Mouse (Mus musculus): ENCODE measurements at regions not wholly inside any gene's neighbourhood (a gene's known extent, or its start where the extent isn't known, plus 50 kb on each side); places are given as distances from the start of the nearest gene placed in this dataset.

DNA sequence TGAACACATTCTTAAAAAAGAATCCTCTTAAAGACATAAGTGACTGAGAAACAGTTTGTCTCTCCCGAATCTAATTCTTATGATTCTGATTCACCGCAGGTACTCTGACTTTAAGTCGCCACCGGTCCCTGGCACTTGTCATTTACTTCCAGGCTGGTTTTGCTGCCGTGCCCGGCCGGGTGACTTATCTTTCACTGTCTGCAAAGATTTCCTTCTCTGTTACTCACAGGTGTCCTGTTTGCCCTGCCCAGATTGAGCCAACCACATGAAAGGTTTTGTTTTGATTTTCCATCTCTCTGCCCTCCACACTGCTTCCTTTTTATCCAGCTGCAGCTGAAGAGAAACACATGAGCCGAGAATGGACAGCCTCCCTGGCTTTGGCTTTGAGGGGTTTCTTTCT is 50.5 kb upstream of the Ssr3 start:
- Histone ChIP-seq H3K27ac (ENCODE audit: control insufficient read depth, insufficient read depth, low read depth, low read length) (no peak overlapping the region), H3K27me3 (ENCODE audit: control insufficient read depth, insufficient read depth, low read length) (no peaks in the 10 kb centered on the region), H3K4me1 (ENCODE audit: control insufficient read depth, insufficient read depth, low read length) (peaks cover 7% of the 10 kb centered on the region), H3K4me3 (ENCODE audit: control insufficient read depth, low read depth, low read length) (no peak overlapping the region), H3K36me3 (ENCODE audit: control insufficient read depth, insufficient read depth, low read length) (no peaks in the 10 kb centered on the region)
- no peak for TF ChIP-seq POLR2A (IDR thresholded peaks at IDR 0.05; ENCODE audit: control insufficient read depth, low read depth, low read length)
- no peak for TF ChIP-seq CTCF (IDR thresholded peaks at IDR 0.05; ENCODE audit: control insufficient read depth, insufficient read depth, insufficient replicate concordance, low read depth, low read length)

DNA sequence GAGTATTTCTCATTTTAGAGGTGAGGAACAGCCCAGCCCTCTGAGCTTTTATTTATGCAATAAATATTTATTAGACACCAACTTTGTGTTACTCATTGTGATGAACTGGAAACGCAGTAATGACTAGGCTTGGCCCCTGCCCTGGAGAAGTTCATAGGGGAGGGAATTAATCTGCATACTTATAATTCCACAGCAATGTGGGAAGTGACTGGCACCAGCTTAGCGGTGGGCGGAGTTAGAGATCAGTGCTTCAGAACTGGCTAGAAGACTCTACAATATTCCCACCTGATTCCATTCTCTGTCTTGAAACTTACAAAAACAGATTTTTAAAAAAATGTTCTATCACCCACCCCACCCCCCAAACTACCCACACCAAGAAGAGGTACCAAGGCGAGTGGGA is 49.8 kb upstream of the Ssr3 start:
- Histone ChIP-seq H3K4me3 (ENCODE audit: control insufficient read depth, low read depth, low read length) (no peak overlapping the region), H3K27me3 (ENCODE audit: control insufficient read depth, insufficient read depth, low read length) (no peaks in the 10 kb centered on the region), H3K4me1 (ENCODE audit: control insufficient read depth, insufficient read depth, low read length) (peaks cover 7% of the 10 kb centered on the region), H3K36me3 (ENCODE audit: control insufficient read depth, insufficient read depth, low read length) (no peaks in the 10 kb centered on the region), H3K27ac (ENCODE audit: control insufficient read depth, insufficient read depth, low read depth, low read length) (no peak overlapping the region)
- TF ChIP-seq CTCF (IDR thresholded peaks at IDR 0.05; ENCODE audit: control insufficient read depth, insufficient read depth, insufficient replicate concordance, low read depth, low read length) (no peak), POLR2A (IDR thresholded peaks at IDR 0.05; ENCODE audit: control insufficient read depth, low read depth, low read length) (no peak)

All from testis, adult 2 months (tissue).